Mouse (Mus musculus): Measurements from ENCODE around the gene Bptf. TPM values are rescaled to one million over a fixed set of nuclear protein-coding genes. Genes with fewer than 3 reads are reported as not detected.
"Not testable (repeated sequence)": the region's sequence is repeated elsewhere in the genome, so short reads cannot be mapped to it uniquely, and the experiment has no call there.

Bptf gene
- polyA plus RNA-seq, 1 experiment from 2014 or later: 36.0 TPM

DNA sequence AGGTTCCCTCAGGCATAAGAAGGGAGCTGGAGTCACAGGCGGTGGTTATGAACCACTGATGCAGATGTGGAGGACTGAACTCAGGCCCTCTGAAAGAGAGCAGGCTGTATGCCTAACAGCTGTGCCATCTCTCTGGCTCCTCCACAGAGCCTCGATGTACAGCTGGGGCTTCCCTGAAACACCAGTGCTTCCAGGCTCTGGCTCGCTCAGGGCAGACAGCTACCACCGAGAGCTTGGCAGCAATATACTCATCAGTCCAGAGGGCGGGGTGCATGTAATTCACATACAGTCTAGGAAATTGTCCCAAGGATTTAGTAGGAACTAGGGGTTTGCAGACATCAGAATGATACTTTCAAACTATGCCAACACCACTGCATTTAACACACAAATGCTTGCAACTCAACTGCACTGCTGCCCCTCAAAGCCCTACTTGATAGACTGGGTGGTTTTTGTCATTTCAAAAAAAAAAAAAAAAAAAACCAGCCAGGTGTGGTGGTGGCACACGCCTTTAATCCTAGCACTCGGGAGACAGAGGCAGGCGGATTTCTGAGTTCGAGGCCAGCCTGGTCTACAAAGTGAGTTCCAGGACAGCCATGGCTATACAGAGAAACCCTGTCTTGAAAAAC is 145.8 kb downstream of the Bptf start:
- H3K4me2 ChIP-seq; H3K27ac ChIP-seq; H3K4me1 ChIP-seq; H3K4me3 ChIP-seq; H3K9me3 ChIP-seq; H3K9ac ChIP-seq; ATAC-seq (replicated peaks); H3K27me3 ChIP-seq (replicated peaks): not testable (repeated sequence)
- peaks cover 17% of the 10 kb centered on the region for H3K36me3 ChIP-seq (replicated peaks)
- WGBS: 91% methylated on average over 9 of the region's 9 CpGs

Other genes starting within 250 kb of the Bptf start
- gene Smurf2, start 211.4 kb downstream of the Bptf start, polyA plus RNA-seq (2015; fragmentation: Nextera tagmentation; extraction: Ambion mirVana): 14.0 and 15.1 TPM in 2 replicates
- gene Kpna2, start 132.6 kb downstream of the Bptf start, polyA plus RNA-seq (2015; fragmentation: Nextera tagmentation; extraction: Ambion mirVana): 154 and 163 TPM in 2 replicates
- 6.9 and 7.3 TPM in 2 replicates for gene 1810010H24Rik, start 106.4 kb downstream of the Bptf start, polyA plus RNA-seq (2015; fragmentation: Nextera tagmentation; extraction: Ambion mirVana)
- 53.8 and 54.5 TPM in 2 replicates for gene Nol11, start 57.3 kb upstream of the Bptf start, polyA plus RNA-seq (2015; fragmentation: Nextera tagmentation; extraction: Ambion mirVana)